8 mouse cellular contexts compared by ENCODE assay signal in genomic region chr7:49842366-49843282, GRCm38 (mm10).
DNase-seq lines count a peak whose midpoint lies in the region; ATAC-seq lines count a peak whose summit lies in the region.

No protein-coding gene starts in this region.

- H3K27me3 ChIP-seq in kidney, embryonic 15.5 days = no peaks in the 10 kb centered on the region
- no peaks in the 10 kb centered on the region for H3K27me3 ChIP-seq in hindbrain, embryonic 15.5 days
- H3K27me3 ChIP-seq in stomach, embryonic 16.5 days (ENCODE audit: control insufficient read depth, insufficient read depth, low read length) = no peaks in the 10 kb centered on the region

- H3K9me3 ChIP-seq in kidney, embryonic 15.5 days (replicated peaks) = no peaks in the 10 kb centered on the region
- no peaks in the 10 kb centered on the region for H3K9me3 ChIP-seq in hindbrain, embryonic 15.5 days
- H3K9me3 ChIP-seq in stomach, embryonic 16.5 days (replicated peaks; ENCODE audit: control insufficient read depth, low read length) = no peaks in the 10 kb centered on the region

- peaks cover 22% of the 10 kb centered on the region for H3K36me3 ChIP-seq in kidney, embryonic 15.5 days
- no peaks in the 10 kb centered on the region for H3K36me3 ChIP-seq in hindbrain, embryonic 15.5 days
- H3K36me3 ChIP-seq in stomach, embryonic 16.5 days (ENCODE audit: control insufficient read depth, insufficient read depth, low read length) = no peaks in the 10 kb centered on the region

- WGBS in kidney, embryonic 15.5 days = 21% methylated on average over 11 of the region's 11 CpGs
- WGBS in hindbrain, embryonic 15.5 days = 14% methylated on average over 11 of the region's 11 CpGs
- 36% methylated on average over 11 of the region's 11 CpGs for WGBS in stomach, embryonic 16.5 days

- H3K4me3 ChIP-seq in kidney, embryonic 15.5 days (replicated peaks) = no peak overlapping the region
- peak overlapping the region; percentile 11 for H3K4me3 ChIP-seq in hindbrain, embryonic 15.5 days
- H3K4me3 ChIP-seq in stomach, embryonic 16.5 days (replicated peaks; ENCODE audit: low read length) = no peak overlapping the region

- DNase-seq in kidney, adult 9 months = no peak
- peak; percentile 71 for DNase-seq in Muller cell, postnatal 12 days (ENCODE audit: inconsistent ontology term)
- peak; percentile 59 for DNase-seq in mesoderm, embryonic 11.5 days (ENCODE audit: low read depth, low spot score)
- DNase-seq in adrenal gland, postnatal 10 days = no peak
- no peak for DNase-seq in kidney, postnatal 25 days

- H3K4me2 ChIP-seq in kidney, embryonic 15.5 days = peak overlapping the region; percentile 38
- H3K4me2 ChIP-seq in hindbrain, embryonic 15.5 days = peak overlapping the region; percentile 45
- H3K4me2 ChIP-seq in stomach, embryonic 16.5 days (ENCODE audit: low read depth, low read length) = 0 out of 2 replicates have a peak overlapping the region, but pooled peaks have one; percentile 13

- H3K27ac ChIP-seq in kidney, embryonic 15.5 days = peak overlapping the region; percentile 64; the same call in 1 of the 2 replicates
- H3K27ac ChIP-seq in hindbrain, embryonic 15.5 days (replicated peaks) = peak overlapping the region; percentile 82
- no peak overlapping the region for H3K27ac ChIP-seq in stomach, embryonic 16.5 days (ENCODE audit: low read length)

- H3K9ac ChIP-seq in kidney, embryonic 15.5 days = no peak overlapping the region
- H3K9ac ChIP-seq in hindbrain, embryonic 15.5 days = peak overlapping the region; percentile 27; the same call in 1 of the 2 replicates
- H3K9ac ChIP-seq in stomach, embryonic 16.5 days (ENCODE audit: low read length) = no peak overlapping the region

- peak; percentile 92 for ATAC-seq in kidney, embryonic 15.5 days (replicated peaks; ENCODE audit: low FRiP score)
- ATAC-seq in hindbrain, embryonic 15.5 days (ENCODE audit: low FRiP score, low read depth) = peak; percentile 85
- peak; percentile 60; the same call in 1 of the 2 replicates for ATAC-seq in stomach, embryonic 16.5 days (ENCODE audit: insufficient read depth, low FRiP score)

- H3K4me1 ChIP-seq in kidney, embryonic 15.5 days = peaks cover 17% of the 10 kb centered on the region
- peaks cover 33% of the 10 kb centered on the region for H3K4me1 ChIP-seq in hindbrain, embryonic 15.5 days (replicated peaks)
- H3K4me1 ChIP-seq in stomach, embryonic 16.5 days (ENCODE audit: control insufficient read depth, insufficient read depth, low read length) = 0 out of 2 replicates have a peak, but pooled peaks cover 6% of the 10 kb centered on the region

Comparison
In these comparisons a context has a peak if more than half of its experiments do, and no peak if none do; other contexts are left out.
1. DNase-seq: peak in Muller cell, postnatal 12 days (single experiment) and mesoderm, embryonic 11.5 days (single experiment); none in kidney, adult 9 months (single experiment), adrenal gland, postnatal 10 days (single experiment) and kidney, postnatal 25 days (0 of 2).
2. Peak in every context shown above with its lines, with median percentiles within 50 percentile points of each other: ATAC-seq and H3K4me2 ChIP-seq.